Mouse (Mus musculus) liver, embryonic 14.5 days (tissue): ENCODE data around the gene Cchcr1. TPM values are rescaled to one million over a fixed set of nuclear protein-coding genes. Genes with fewer than 3 reads are reported as not detected.

Experiments used
- ATAC-seq: fragments of 200-750 bp; cut with Nextera tagmentation; 2 replicates; pipeline ENCODE4 v1.8.0; 2017; ENCODE audit warnings: moderate number of reproducible peaks, mild to moderate bottlenecking, moderate library complexity; ENCODE audit not compliant: insufficient read depth
- DNase-seq, 3 experiments: peaks; one replicate each; pipeline ENCODE4 v3.0.0-alpha.2; 2012 to 2013; ENCODE audit warnings: low read depth in 3 of 3, low spot score in 3 of 3
- H3K27ac ChIP-seq: fragments of 300-500 bp; sonication (generic); 2 replicates; pipeline ENCODE4 v1.5.1; 2014; ENCODE audit warnings: moderate library complexity, mild to moderate bottlenecking, control low read depth, inconsistent platforms
- H3K27me3 ChIP-seq: fragments of 300-500 bp; sonication (generic); 2 replicates; pipeline ENCODE4 v1.6.1; 2014; ENCODE audit warnings: mild to moderate bottlenecking, low read length, moderate library complexity; ENCODE audit not compliant: control insufficient read depth, insufficient read depth
- H3K36me3 ChIP-seq: fragments of 300-500 bp; sonication (generic); replicated peaks from 2 replicates; pipeline ENCODE4 v1.6.1; 2014; ENCODE audit warnings: low read depth; ENCODE audit not compliant: control insufficient read depth, insufficient read depth
- H3K4me1 ChIP-seq, 2 experiments: fragments of 200-500 bp in 1 of 2; fragments of 300-500 bp in 1 of 2; sonication (generic) in 1 of 2; replicated peaks; 2 replicates each; pipeline ENCODE4 v1.6.1; 2012 to 2014; ENCODE audit warnings: antibody characterized with exemption in 1 of 2, inconsistent platforms in 1 of 2, low read length in 1 of 2; ENCODE audit not compliant: control insufficient read depth in 2 of 2, insufficient read depth in 2 of 2
- H3K4me2 ChIP-seq: fragments of 300-500 bp; sonication (generic); 2 replicates; pipeline ENCODE4 v1.6.1; 2014; ENCODE audit warnings: low read depth, mild to moderate bottlenecking, control low read depth, moderate library complexity
- H3K4me3 ChIP-seq, 2 experiments: fragments of 200-500 bp in 1 of 2; fragments of 300-500 bp in 1 of 2; sonication (generic) in 1 of 2; 2 replicates each; pipeline ENCODE4 v1.5.1; 2012 to 2014; ENCODE audit warnings: low read depth in 2 of 2, low read length in 2 of 2, mild to moderate bottlenecking in 2 of 2, control low read depth in 1 of 2, inconsistent platforms in 1 of 2, moderate library complexity in 1 of 2; ENCODE audit not compliant: insufficient read depth in 1 of 2
- H3K9ac ChIP-seq: fragments of 300-500 bp; sonication (generic); replicated peaks from 2 replicates; pipeline ENCODE4 v1.6.1; 2014; ENCODE audit warnings: mild to moderate bottlenecking, control low read depth, moderate library complexity
- H3K9me3 ChIP-seq: fragments of 300-500 bp; sonication (generic); 2 replicates; pipeline ENCODE4 v1.6.1; 2016; ENCODE audit warnings: low read length, mixed read lengths; ENCODE audit not compliant: control insufficient read depth
- CTCF ChIP-seq: IDR thresholded peaks from 2 replicates; pipeline ENCODE4 v1.5.1; 2016; ENCODE audit warnings: antibody characterized with exemption, low read depth, control low read depth
- EP300 ChIP-seq: IDR thresholded peaks from 2 replicates; pipeline ENCODE4 v1.6.1; 2016; ENCODE audit warnings: antibody characterized with exemption, low read depth
- WGBS: fragments of 180-500 bp; shearing (Covaris S2); extraction: QIAGEN DNeasy Blood & Tissue Kit; methylation state at CpG from one replicate; pipeline ENCODE4 v1.1.7; 2014; ENCODE audit not compliant: insufficient replicate concordance; 5-methylcytosine and 5-hydroxymethylcytosine counted together
- polyA plus RNA-seq, 2 experiments: library from polyadenylated mRNA; depleted of rRNA in 1 of 2; stranded (reverse) in 1 of 2; unstranded in 1 of 2; fragments of >200 nt; fragmentation: Nextera tagmentation in 1 of 2; extraction: Ambion mirVana in 1 of 2; gene quantifications; 2 replicates each; pipeline versions ENCODE4 v1.2.1 to v1.2.3; 2012 to 2014

The Cchcr1 gene
- polyA plus RNA-seq, 2 experiments = 3.8 to 9.4 TPM

DNA sequence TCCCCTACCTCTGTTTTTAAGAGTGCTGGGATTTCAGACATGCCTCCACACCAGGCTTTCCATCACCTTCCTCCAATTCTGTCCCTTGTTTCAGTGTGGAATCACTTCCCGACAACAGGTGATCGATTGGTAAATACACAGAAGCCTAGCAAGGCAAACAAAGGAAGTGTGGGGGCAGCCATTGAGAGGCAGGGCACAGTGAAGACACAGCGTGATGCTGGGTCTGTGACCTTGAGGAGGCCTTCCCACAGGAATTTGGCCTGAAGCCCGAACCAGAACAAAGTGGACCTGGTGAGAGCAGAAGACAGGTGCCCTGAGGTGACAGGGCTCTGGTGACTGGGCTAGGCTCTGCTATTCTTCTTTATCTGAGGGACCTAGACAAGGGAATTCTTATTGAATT, 31.2 kb upstream of the Cchcr1 start:
- WGBS = 36% methylated on average over 4 of the region's 4 CpGs
- TF ChIP-seq CTCF = no peak
- TF ChIP-seq EP300 = no peak
- Histone ChIP-seq H3K27ac (no peak overlapping the region), H3K9ac (no peak overlapping the region), H3K9me3 (no peaks in the 10 kb centered on the region), H3K36me3 (no peaks in the 10 kb centered on the region), H3K27me3 (no peaks in the 10 kb centered on the region), H3K4me3 (no peak overlapping the region), H3K4me2 (no peak overlapping the region), H3K4me1 (0 out of 4 replicates have a peak, but pooled peaks cover 0 to 2% of the 10 kb centered on the region in 2 experiments)
- ATAC-seq (no peak), DNase-seq (no peak)

DNA sequence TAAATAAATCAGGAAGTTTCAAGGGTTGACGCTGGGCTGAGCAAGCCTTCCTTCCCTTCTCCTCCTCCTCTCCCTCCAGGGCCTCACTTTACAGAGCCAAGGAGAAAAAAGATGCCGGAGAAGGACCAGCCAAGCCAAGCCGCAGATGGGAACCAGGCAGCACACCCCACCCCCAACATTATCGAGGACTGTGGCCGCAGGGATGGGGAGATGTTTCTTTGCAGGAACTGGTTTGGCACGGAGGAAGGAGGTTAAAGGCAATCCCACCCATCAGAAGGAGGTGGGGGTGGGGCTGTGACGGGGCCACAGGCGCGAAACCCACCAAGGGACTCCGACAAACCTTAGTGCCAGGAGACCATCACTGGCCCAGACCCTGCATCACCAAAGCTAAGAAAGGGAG, 30.2 kb upstream of the Cchcr1 start:
- 0 out of 4 replicates have a peak, but pooled peaks cover 0 to 2% of the 10 kb centered on the region in 2 experiments for H3K4me1 ChIP-seq
- H3K4me3 ChIP-seq = no peak overlapping the region
- no peaks in the 10 kb centered on the region for H3K9me3 ChIP-seq
- ATAC-seq (no peak), DNase-seq (no peak)
- H3K27me3 ChIP-seq = no peaks in the 10 kb centered on the region
- H3K27ac ChIP-seq = no peak overlapping the region
- H3K9ac ChIP-seq = no peak overlapping the region
- H3K4me2 ChIP-seq = no peak overlapping the region
- TF ChIP-seq CTCF (no peak), EP300 (no peak)
- 29% methylated on average over 10 of the region's 10 CpGs for WGBS
- H3K36me3 ChIP-seq = no peaks in the 10 kb centered on the region

DNA sequence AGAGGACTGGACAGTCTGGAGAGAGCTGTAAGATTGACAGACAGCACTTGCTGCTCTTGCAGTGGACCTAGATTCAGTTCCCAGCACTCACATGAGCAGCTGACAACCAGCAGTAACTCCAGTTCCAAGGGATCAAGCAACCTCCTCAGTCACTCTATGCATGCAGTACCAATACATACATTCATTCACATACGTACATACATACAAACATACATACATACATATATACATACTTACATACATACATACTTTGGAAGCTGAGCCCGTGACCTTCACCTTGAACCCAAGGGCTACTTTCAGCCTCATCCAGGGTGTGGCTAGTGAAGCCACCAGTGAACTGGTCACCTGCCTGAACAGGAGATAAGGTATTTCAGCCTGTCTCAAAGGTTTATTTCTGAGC, 28.9 kb upstream of the Cchcr1 start:
- Histone ChIP-seq H3K4me2 (no peak overlapping the region), H3K9ac (no peak overlapping the region), H3K36me3 (no peaks in the 10 kb centered on the region), H3K27ac (no peak overlapping the region), H3K4me3 (no peak overlapping the region), H3K9me3 (no peaks in the 10 kb centered on the region), H3K27me3 (no peaks in the 10 kb centered on the region), H3K4me1 (0 out of 4 replicates have a peak, but pooled peaks cover 0 to 2% of the 10 kb centered on the region in 2 experiments)
- WGBS = 58% methylated on average over 2 of the region's 2 CpGs
- TF ChIP-seq EP300 = no peak
- TF ChIP-seq CTCF = no peak
- ATAC-seq (no peak), DNase-seq (no peak)

DNA sequence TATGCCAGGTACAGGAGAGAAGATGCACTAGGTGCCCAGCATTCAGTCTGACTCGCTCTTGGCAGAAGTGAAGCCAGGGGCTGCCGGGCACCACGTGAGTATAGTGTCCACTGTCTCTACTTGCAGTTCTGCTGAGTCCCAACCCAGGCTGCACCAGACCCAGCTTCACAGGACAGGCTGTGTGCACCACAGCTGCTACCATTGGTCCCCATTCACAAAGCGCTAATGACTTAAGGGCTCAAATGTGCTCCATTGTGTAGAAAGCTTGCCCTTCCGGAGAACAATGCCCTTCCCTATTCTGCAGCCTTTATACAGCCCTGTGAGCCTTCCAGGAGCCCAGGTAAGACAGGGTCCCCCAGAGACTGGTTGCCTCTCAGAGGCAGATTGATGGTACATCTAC, 26.6 kb upstream of the Cchcr1 start:
- H3K9ac ChIP-seq = no peak overlapping the region
- no peak for TF ChIP-seq EP300
- TF ChIP-seq CTCF = no peak
- no peak overlapping the region for H3K4me3 ChIP-seq
- H3K27ac ChIP-seq = no peak overlapping the region
- H3K4me2 ChIP-seq = no peak overlapping the region
- no peaks in the 10 kb centered on the region for H3K9me3 ChIP-seq
- ATAC-seq = no peak
- no peaks in the 10 kb centered on the region for H3K36me3 ChIP-seq
- WGBS = 56% methylated on average over 5 of the region's 5 CpGs
- H3K4me1 ChIP-seq = 0 out of 4 replicates have a peak, but pooled peaks cover 0 to 2% of the 10 kb centered on the region in 2 experiments
- no peaks in the 10 kb centered on the region for H3K27me3 ChIP-seq
- DNase-seq = no peak

DNA sequence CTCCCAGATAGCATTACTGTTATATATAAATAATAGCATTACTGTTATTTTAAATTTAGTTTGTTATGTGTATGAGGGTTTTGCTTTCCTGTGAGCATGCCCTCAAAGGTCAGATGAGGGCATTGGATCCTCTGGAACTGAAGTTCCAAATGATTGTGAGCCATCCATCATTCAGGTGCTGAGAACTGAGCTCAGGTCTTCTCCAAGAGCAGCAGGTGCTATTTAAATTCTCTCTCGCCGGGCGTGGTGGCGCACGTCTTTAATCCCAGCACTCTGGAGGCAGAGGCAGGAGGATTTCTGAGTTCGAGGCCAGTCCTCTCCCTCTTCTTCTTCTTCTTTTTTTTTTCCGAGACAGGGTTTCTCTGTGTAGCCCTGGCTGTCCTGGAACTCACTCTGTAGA, 19.8 kb upstream of the Cchcr1 start:
- no peak overlapping the region for H3K4me2 ChIP-seq
- H3K4me1 ChIP-seq = no peaks in the 10 kb centered on the region
- no peaks in the 10 kb centered on the region for H3K36me3 ChIP-seq
- DNase-seq (no peak), ATAC-seq (no peak)
- WGBS = 83% methylated on average over 7 of the region's 7 CpGs
- H3K9me3 ChIP-seq = no peaks in the 10 kb centered on the region
- H3K27me3 ChIP-seq = no peaks in the 10 kb centered on the region
- no peak overlapping the region for H3K9ac ChIP-seq
- H3K27ac ChIP-seq = no peak overlapping the region
- no peak overlapping the region for H3K4me3 ChIP-seq
- TF ChIP-seq CTCF (no peak), EP300 (no peak)
